Mouse (Mus musculus): ENCODE measurements around the gene Olfr1141.

The Olfr1141 gene

DNA sequence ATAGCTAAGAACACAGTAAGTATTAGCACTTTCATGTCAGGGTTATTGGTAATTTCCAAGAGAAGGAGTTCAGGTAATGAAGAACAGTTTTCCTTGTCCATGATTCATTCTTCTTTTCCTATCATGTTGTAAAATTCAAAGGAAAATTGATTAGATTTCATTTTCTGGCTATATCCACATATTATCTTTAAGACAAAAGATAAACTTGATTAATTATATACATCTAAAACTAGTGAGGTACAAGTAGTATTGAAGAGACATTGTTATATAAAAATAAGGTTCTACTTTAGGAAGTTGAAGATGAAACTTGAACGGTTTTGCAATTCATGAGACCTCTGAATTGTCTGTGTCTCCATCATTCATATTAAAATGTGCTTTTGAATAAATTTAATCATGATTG, at the start of gene Olfr1141:
Olfr1141 (minus strand) TSS at position 101 of the 400 bp plus-strand sequence.
- DNase-seq (ENCODE audit: low read depth, low spot score), result no peak

- no peak for DNase-seq (ENCODE audit: low read depth, low spot score)
These were observed 46.5 kb upstream of the Olfr1141 start, which contains the start of gene Olfr1143 for GRCm38 (mm10) chr2:87800292-87800691. Gene Olfr1143, plus strand, starts transcription at chr2:87800592.

DNA sequence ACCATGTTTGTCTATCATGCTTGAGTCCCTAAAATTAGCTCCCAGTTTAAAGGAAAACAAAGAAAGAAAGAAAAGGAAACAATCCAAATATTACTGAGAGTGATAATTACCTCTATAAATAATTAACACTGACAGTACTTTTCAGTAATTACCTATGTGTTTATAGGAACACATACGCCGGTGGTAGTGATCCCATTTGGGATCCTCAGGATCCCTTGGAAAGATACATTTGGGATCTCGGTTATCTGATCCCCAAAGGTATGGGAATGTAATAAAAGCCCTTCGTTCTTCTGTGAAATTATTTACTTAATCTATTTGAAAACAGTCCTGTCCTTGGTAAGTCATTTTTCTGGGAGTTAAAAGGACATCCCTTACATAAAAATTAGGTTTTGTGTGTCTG, 25.4 kb upstream of the Olfr1141 start, which contains the start of gene Olfr152:
Olfr152 (plus strand) TSS at position 301 of the 400 bp plus-strand sequence.
- no peak for DNase-seq (ENCODE audit: low read depth, low spot score)

- no peak for DNase-seq (ENCODE audit: low read depth, low spot score)
These were observed 22.4 kb upstream of the Olfr1141 start for GRCm38 (mm10) chr2:87776143-87776542.

- no peak for DNase-seq (ENCODE audit: low read depth, low spot score)
These were observed 10.3 kb downstream of the Olfr1141 start, which contains the start of gene Olfr1140 for GRCm38 (mm10) chr2:87743452-87743851. Gene Olfr1140, plus strand, starts transcription at chr2:87743752.

DNA sequence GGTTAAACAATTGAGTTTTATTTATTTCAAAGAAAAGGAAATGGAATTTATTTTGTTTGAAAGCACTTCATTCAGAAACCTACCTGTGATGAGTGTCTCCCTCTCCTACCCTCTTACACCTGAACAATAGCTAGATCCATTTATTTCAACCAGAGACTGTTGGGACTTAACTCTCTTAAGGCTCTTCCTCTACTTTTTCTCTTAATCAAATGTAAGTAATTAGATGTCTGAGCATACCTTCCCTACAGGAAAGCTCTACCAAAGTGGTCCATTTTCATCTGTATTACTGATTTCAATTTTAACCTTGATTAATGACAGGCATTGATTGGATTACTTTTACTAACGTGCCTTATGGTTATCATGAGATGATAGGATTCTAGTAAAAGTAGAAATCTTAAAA, 13.9 kb downstream of the Olfr1141 start, which contains the start of gene Olfr1138:
Olfr1138 (minus strand) TSS at position 101 of the 400 bp plus-strand sequence.
- no peak for DNase-seq (ENCODE audit: low read depth, low spot score)

GRCm38 (mm10) chr2:87713079-87713478, 40.7 kb downstream of the Olfr1141 start, which contains the start of gene Olfr1137:
Gene Olfr1137, minus strand, starts transcription at chr2:87713179.
- DNase-seq (ENCODE audit: low read depth, low spot score), result no peak
